Mouse (Mus musculus): ENCODE data around the gene Hebp2.

GRCm38 (mm10) chr10:18545813-18546235, at the start of gene Hebp2:
- TF ChIP-seq POLR2A (IDR thresholded peaks at IDR 0.05; ENCODE audit: control insufficient read depth, extremely low read depth, insufficient read depth, low read length, poor library complexity) (no peak), CTCF (IDR thresholded peaks at IDR 0.05; ENCODE audit: borderline replicate concordance, control insufficient read depth, extremely low read depth, insufficient read depth, low read length, poor library complexity) (peak; percentile 77)

All from thymus, adult 2 months (tissue).